Mouse (Mus musculus): ENCODE results near the gene Timm17b.

DNA sequence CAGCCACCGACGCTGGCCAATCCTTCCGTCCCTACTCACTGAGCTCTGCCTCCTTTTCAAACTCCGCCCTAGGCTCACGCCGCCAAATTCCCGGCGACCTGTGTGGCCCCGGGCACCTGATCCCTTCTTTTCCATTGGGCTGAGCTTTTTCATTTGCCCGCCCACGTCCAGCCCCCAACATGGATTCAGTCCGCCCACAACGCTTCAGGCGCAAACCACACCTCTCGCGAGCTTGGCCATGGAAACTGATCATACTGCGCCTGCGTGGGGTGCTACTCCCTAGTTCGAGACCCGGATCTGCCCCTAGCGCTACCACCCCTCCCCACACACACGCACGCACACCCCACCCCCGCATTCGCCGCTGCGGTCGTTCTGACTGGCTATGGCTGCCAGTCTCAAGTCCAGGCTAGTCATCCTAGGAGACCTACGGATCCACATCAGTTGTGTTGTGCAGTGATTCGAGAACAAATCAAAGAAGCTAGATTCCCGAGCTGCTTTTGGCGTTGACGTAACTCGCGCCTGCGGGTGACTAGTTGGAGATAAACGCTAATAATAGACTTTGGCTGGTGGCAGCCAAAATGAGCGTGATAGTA is 48.8 kb downstream of the Timm17b start:
- TF ChIP-seq GATA1 (IDR thresholded peaks at IDR 0.05; ENCODE audit: borderline replicate concordance, low read length) = no peak
- no peak for TF ChIP-seq FLI1 (IDR thresholded peaks at IDR 0.05; ENCODE audit: low read length)

Data from megakaryocyte, embryonic 14.5 days (primary cell).